Mouse (Mus musculus) brain, embryonic 18.5 days (tissue): ENCODE measurements at regions not wholly inside any gene's neighbourhood (a gene's known extent, or its start where the extent isn't known, plus 50 kb on each side); places are given as distances from the start of the nearest gene placed in this dataset.

ENCODE experiments used
- DNase-seq: peaks from one replicate; pipeline ENCODE4 v3.0.0-alpha.2; 2012; ENCODE audit warnings: low read depth, low spot score

- DNase-seq, result no peak
Measured at GRCm38 (mm10) chr6:138956461-138957072, 298.2 kb upstream of the Igbp1b start.

- no peak for DNase-seq
Measured at GRCm38 (mm10) chr6:138950888-138951287, 292.5 kb upstream of the Igbp1b start.

- no peak for DNase-seq
Measured at GRCm38 (mm10) chr6:138946632-138947031, 288.3 kb upstream of the Igbp1b start.

GRCm38 (mm10) chr6:138945432-138945831 lies 287.1 kb upstream of the Igbp1b start:
- no peak for DNase-seq

GRCm38 (mm10) chr6:138920161-138920560 lies 261.8 kb upstream of the Igbp1b start:
- DNase-seq, result no peak

- DNase-seq, result no peak
Measured at GRCm38 (mm10) chr6:138919531-138919930, 261.2 kb upstream of the Igbp1b start.

- no peak for DNase-seq
Measured at GRCm38 (mm10) chr6:138914981-138915380, 256.6 kb upstream of the Igbp1b start.

- peak; percentile 34 for DNase-seq
Measured at GRCm38 (mm10) chr6:138873610-138874009, 215.3 kb upstream of the Igbp1b start.

GRCm38 (mm10) chr6:138872495-138873415 lies 214.4 kb upstream of the Igbp1b start:
- no peak for DNase-seq

- DNase-seq, result no peak
Measured at GRCm38 (mm10) chr6:138838043-138838442, 179.7 kb upstream of the Igbp1b start.

- DNase-seq, result no peak
Measured at GRCm38 (mm10) chr6:138834876-138835275, 176.5 kb upstream of the Igbp1b start.

GRCm38 (mm10) chr6:138801835-138802234 lies 143.5 kb upstream of the Igbp1b start:
- peak; percentile 8 for DNase-seq

GRCm38 (mm10) chr6:138800836-138801740 lies 142.7 kb upstream of the Igbp1b start:
- peak; percentile 32 for DNase-seq

GRCm38 (mm10) chr6:138794706-138795105 lies 136.4 kb upstream of the Igbp1b start:
- no peak for DNase-seq

- DNase-seq, result no peak
Measured at GRCm38 (mm10) chr6:138792802-138793201, 134.5 kb upstream of the Igbp1b start.

GRCm38 (mm10) chr6:138782907-138783306 lies 124.6 kb upstream of the Igbp1b start:
- DNase-seq, result no peak

GRCm38 (mm10) chr6:138782470-138782869 lies 124.1 kb upstream of the Igbp1b start:
- no peak for DNase-seq

- DNase-seq, result no peak
Measured at GRCm38 (mm10) chr6:138761991-138762390, 103.6 kb upstream of the Igbp1b start.

GRCm38 (mm10) chr6:138754955-138755303 lies 96.6 kb upstream of the Igbp1b start:
- DNase-seq, result no peak

- no peak for DNase-seq
Measured at GRCm38 (mm10) chr6:138754302-138754954, 96.1 kb upstream of the Igbp1b start.

- no peak for DNase-seq
Measured at GRCm38 (mm10) chr6:138717698-138718097, 59.4 kb upstream of the Igbp1b start.
